10 mouse cellular contexts compared by ENCODE assay signal in the genomic region with DNA sequence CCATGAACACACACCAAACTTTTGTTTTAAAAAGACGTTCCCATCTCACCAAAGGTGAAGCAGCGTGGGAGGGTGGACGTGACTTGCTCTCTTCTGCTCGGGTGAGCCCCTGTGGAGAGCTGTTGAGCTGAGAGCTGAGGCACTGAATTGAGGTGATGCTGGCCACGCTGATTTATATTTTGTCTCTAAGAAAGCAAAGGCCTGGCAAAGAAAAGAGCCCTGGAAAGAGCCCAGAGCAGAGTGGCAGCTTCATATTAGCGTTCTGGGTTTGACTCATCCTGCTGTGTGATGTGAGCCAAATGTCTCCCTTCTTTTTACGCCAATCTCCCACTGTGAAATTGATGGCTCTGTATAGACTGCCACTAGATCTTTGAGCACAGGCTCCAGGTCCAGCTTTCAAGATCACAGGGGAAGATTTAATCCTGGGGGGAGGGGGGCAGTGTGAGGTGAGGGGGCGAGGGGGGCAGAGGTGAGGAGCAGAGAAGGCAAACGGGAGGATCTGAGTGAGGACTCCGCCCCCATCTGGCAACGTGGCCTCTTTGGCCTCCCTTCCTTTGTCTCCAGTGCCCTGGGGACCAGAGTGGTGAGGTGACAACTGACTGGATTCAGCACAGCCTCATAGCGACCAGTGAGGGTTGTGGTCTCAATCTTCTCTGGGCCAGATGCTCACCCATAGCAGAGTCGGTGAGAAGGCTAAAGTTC. TPM values are rescaled to one million over a fixed set of nuclear protein-coding genes. Genes with fewer than 3 reads are reported as not detected.
DNase-seq lines count a peak whose midpoint lies in the region; ATAC-seq lines count a peak whose summit lies in the region.
"Had no signal": no experiment of that assay in that cellular context is flagged by ENCODE, and none has a peak within 500 bp of the region (broad histone marks: within the 10 kb centered on the region; RNA-seq: fewer than 3 reads in every experiment).

No protein-coding gene starts in this region.

- peak; percentile 11 for DNase-seq in heart, postnatal 4 days
- DNase-seq in heart, adult 11 months = no peak
- peak; percentile 79 for DNase-seq in MN1 (ENCODE audit: low spot score)
- DNase-seq in embryonic facial prominence, embryonic 10.5 days (ENCODE audit: low spot score) = peak; percentile 50
- DNase-seq in layer of hippocampus, adult 9-10 months (ENCODE audit: low spot score) = peak; percentile 38
- no peak for DNase-seq in kidney, adult 8-10 months
- no peak for DNase-seq in adrenal gland, adult (ENCODE audit: inconsistent age in 2 of 2, low spot score in 1 of 2)

- H3K27ac ChIP-seq in embryonic facial prominence, embryonic 10.5 days (replicated peaks) = peak overlapping the region; percentile 79
- H3K27ac ChIP-seq in neural tube, embryonic 14.5 days (ENCODE audit: low read depth, low read length) = peak overlapping the region; percentile 58
- H3K27ac ChIP-seq: heart, embryonic 13.5 days had no signal

- 29% methylated on average over 13 of the region's 13 CpGs for WGBS in embryonic facial prominence, embryonic 10.5 days
- WGBS in neural tube, embryonic 14.5 days = 6% methylated on average over 13 of the region's 13 CpGs

- H3K9me3 ChIP-seq in embryonic facial prominence, embryonic 10.5 days = peaks cover 15% of the 10 kb centered on the region; the same call in 1 of the 2 replicates
- H3K9me3 ChIP-seq in neural tube, embryonic 14.5 days (ENCODE audit: control insufficient read depth, low read length) = no peaks in the 10 kb centered on the region

- peaks cover 18% of the 10 kb centered on the region for H3K36me3 ChIP-seq in embryonic facial prominence, embryonic 10.5 days (replicated peaks)
- H3K36me3 ChIP-seq in neural tube, embryonic 14.5 days (ENCODE audit: control insufficient read depth, insufficient read depth, low read length) = peaks cover 27% of the 10 kb centered on the region
- H3K36me3 ChIP-seq: heart, embryonic 13.5 days had no signal

- H3K9ac ChIP-seq in neural tube, embryonic 14.5 days (replicated peaks; ENCODE audit: low read depth, low read length) = peak overlapping the region; percentile 29; the same call in 1 of the 2 replicates
- H3K9ac ChIP-seq: heart, embryonic 13.5 days had no signal

- peak; percentile 70; the same call in 1 of the 2 replicates for ATAC-seq in neural tube, embryonic 14.5 days (ENCODE audit: low read depth)
- ATAC-seq: Patski had no signal

- H3K27me3 ChIP-seq in embryonic facial prominence, embryonic 10.5 days (replicated peaks; ENCODE audit: low read depth, poor library complexity, severe bottlenecking) = no peaks in the 10 kb centered on the region
- no peaks in the 10 kb centered on the region for H3K27me3 ChIP-seq in neural tube, embryonic 14.5 days (ENCODE audit: control insufficient read depth, insufficient read depth, low read length)
- H3K27me3 ChIP-seq: heart, embryonic 13.5 days; Patski had no signal

- peaks cover 26% of the 10 kb centered on the region for H3K4me1 ChIP-seq in embryonic facial prominence, embryonic 10.5 days
- H3K4me1 ChIP-seq in neural tube, embryonic 14.5 days (ENCODE audit: control insufficient read depth, insufficient read depth, low read length) = peaks cover 38% of the 10 kb centered on the region

- no peak overlapping the region for H3K4me3 ChIP-seq in embryonic facial prominence, embryonic 10.5 days
- no peak overlapping the region for H3K4me3 ChIP-seq in neural tube, embryonic 14.5 days (ENCODE audit: low read depth, low read length)
- H3K4me3 ChIP-seq: heart, embryonic 13.5 days had no signal

- peak overlapping the region; percentile 31 for H3K4me2 ChIP-seq in neural tube, embryonic 14.5 days (ENCODE audit: low read depth, low read length)
- H3K4me2 ChIP-seq: heart, embryonic 13.5 days had no signal

RNA-seq across cellular contexts. Expression of gene Nsg2, which starts 9.8 kb away (rescaled TPM):
- total RNA-seq in heart, postnatal 4 days (2021) = 1 to 10 TPM; 4.1 to 4.8 TPM
- polyA plus RNA-seq in embryonic facial prominence, embryonic 10.5 days (2016; fragmentation: Nextera tagmentation; extraction: Ambion mirVana) = 10.1 and 11.3 TPM in 2 replicates
- polyA plus RNA-seq in neural tube, embryonic 14.5 days (2014; fragmentation: Nextera tagmentation; extraction: Ambion mirVana) = 143 and 156 TPM in 2 replicates
- polyA plus RNA-seq: Patski had no signal

RNA-seq across cellular contexts. Expression of gene 4930524B15Rik, which starts 44.7 kb away (rescaled TPM):
- not detected for total RNA-seq in heart, postnatal 4 days (2021)
- 0.10 and 0.14 TPM in 2 replicates for polyA plus RNA-seq in embryonic facial prominence, embryonic 10.5 days (2016; fragmentation: Nextera tagmentation; extraction: Ambion mirVana)
- 0.16 and 0.52 TPM in 2 replicates for polyA plus RNA-seq in neural tube, embryonic 14.5 days (2014; fragmentation: Nextera tagmentation; extraction: Ambion mirVana)
- polyA plus RNA-seq: Patski had no signal

Comparison
In these comparisons a context has a peak if more than half of its experiments do, and no peak if none do; other contexts are left out.
1. DNase-seq: peak in heart, postnatal 4 days (single experiment), MN1 (single experiment), embryonic facial prominence, embryonic 10.5 days (single experiment) and layer of hippocampus, adult 9-10 months (single experiment); none in heart, adult 11 months (single experiment), kidney, adult 8-10 months (0 of 2) and adrenal gland, adult (0 of 2).
2. RNA of gene Nsg2, which starts 9.8 kb away (polyA plus RNA-seq): 143 to 156 TPM in neural tube, embryonic 14.5 days; 10.1 to 11.3 TPM in embryonic facial prominence, embryonic 10.5 days; every median in the first group is over 10 times any median in the second.